Mouse (Mus musculus) liver, embryonic 15.5 days (tissue): ENCODE results near the gene Krt14. TPM values are rescaled to one million over a fixed set of nuclear protein-coding genes. Genes with fewer than 3 reads are reported as not detected.
"Not testable (repeated sequence)": the region's sequence is repeated elsewhere in the genome, so short reads cannot be mapped to it uniquely, and the experiment has no call there.

ENCODE experiments used
- ATAC-seq: fragments of 200-750 bp; cut with Nextera tagmentation; 2 replicates; pipeline ENCODE4 v1.8.0; 2017; ENCODE audit warnings: moderate number of reproducible peaks, mild to moderate bottlenecking, moderate library complexity; ENCODE audit not compliant: insufficient read depth
- H3K27ac ChIP-seq: fragments of 300-500 bp; sonication (generic); replicated peaks from 2 replicates; pipeline ENCODE4 v1.5.1; 2015; ENCODE audit warnings: mild to moderate bottlenecking, inconsistent platforms
- H3K27me3 ChIP-seq: fragments of 300-500 bp; sonication (generic); 2 replicates; pipeline ENCODE4 v1.6.1; 2015; ENCODE audit warnings: mild to moderate bottlenecking, inconsistent platforms
- H3K36me3 ChIP-seq: fragments of 300-500 bp; sonication (generic); replicated peaks from 2 replicates; pipeline ENCODE4 v1.6.1; 2015; ENCODE audit warnings: moderate library complexity, mild to moderate bottlenecking, inconsistent platforms
- H3K4me1 ChIP-seq: fragments of 300-500 bp; sonication (generic); replicated peaks from 2 replicates; pipeline ENCODE4 v1.6.1; 2015; ENCODE audit warnings: inconsistent platforms
- H3K4me2 ChIP-seq: fragments of 300-500 bp; sonication (generic); 2 replicates; pipeline ENCODE4 v1.6.1; 2015; ENCODE audit warnings: moderate library complexity, mild to moderate bottlenecking, inconsistent platforms
- H3K4me3 ChIP-seq: fragments of 300-500 bp; sonication (generic); replicated peaks from 2 replicates; pipeline ENCODE4 v1.5.1; 2015; ENCODE audit warnings: mild to moderate bottlenecking, inconsistent platforms
- H3K9ac ChIP-seq: fragments of 300-500 bp; sonication (generic); 2 replicates; pipeline ENCODE4 v1.6.1; 2015; ENCODE audit warnings: moderate library complexity, mild to moderate bottlenecking, inconsistent platforms
- H3K9me3 ChIP-seq: fragments of 300-500 bp; sonication (generic); replicated peaks from 2 replicates; pipeline ENCODE4 v1.6.1; 2016; ENCODE audit warnings: inconsistent platforms
- WGBS: fragments of 180-500 bp; shearing (Covaris S2); methylation state at CpG from one replicate; pipeline ENCODE4 v1.1.7; 2015; ENCODE audit warnings: mixed read lengths; ENCODE audit not compliant: insufficient replicate concordance; 5-methylcytosine and 5-hydroxymethylcytosine counted together
- polyA plus RNA-seq: library from polyadenylated mRNA; unstranded; fragments of >200 nt; fragmentation: Nextera tagmentation; extraction: Ambion mirVana; gene quantifications from 2 replicates; pipeline ENCODE4 v1.2.1, GENCODE M21; 2015

Krt14 gene
- polyA plus RNA-seq: 0.50 and 0.76 TPM in 2 replicates

DNA sequence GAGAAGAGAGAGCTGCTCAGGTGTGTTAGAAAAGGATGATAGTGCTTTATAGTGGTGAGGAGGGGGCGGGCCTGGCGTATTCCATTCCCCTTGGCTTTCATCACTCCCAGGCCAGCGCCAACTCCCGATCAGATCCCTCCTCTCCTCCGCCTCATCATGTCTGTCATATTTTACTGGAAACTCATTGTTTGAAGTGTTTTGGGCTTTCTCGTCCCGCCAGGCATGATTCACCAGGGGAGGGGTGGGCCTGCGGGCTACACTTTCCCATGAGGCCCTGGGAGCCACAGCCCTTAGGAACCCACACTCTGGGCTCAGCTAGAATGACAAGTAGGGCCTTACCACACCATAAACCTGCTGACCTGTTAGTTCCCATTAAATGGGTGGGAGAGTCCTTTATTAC lies at the start of gene Krt14:
Gene Krt14, minus strand, starts transcription at position 51 of the 400 bp plus-strand sequence.
- Histone ChIP-seq H3K4me3 (no peak within 1 kb of the TSS), H3K9me3 (no peaks in the 10 kb centered on the region), H3K4me1 (no peaks in the 10 kb centered on the region), H3K27ac (no peak within 1 kb of the TSS), H3K4me2 (no peak within 1 kb of the TSS), H3K36me3 (no peaks in the 10 kb centered on the region), H3K27me3 (no peaks in the 10 kb centered on the region), H3K9ac (no peak within 1 kb of the TSS)
- no peak for ATAC-seq
- WGBS: 79% methylated on average over 8 of the region's 8 CpGs

DNA sequence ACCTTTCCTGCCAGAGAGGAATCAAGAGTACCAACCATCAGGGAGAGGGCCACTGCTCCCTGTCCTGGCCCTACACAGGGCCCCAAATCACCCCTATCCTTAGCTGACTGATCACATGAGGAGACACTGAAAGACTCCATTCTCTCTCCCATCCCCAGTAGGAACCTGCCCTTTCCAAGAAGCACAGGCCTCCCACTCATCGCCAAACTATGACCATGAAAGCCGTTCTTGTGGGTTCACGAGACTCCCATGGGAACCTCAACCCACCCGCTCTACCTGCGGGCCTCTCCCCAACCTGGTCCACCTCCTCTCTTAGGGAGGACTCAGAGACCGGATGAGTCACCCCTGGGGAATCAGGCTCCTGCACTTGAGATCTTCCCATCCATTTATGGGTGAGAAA lies 48.2 kb upstream of the Krt14 start:
- no peak overlapping the region for H3K9ac ChIP-seq
- no peak for ATAC-seq
- no peak overlapping the region for H3K4me3 ChIP-seq
- no peak overlapping the region for H3K27ac ChIP-seq
- no peak overlapping the region for H3K4me2 ChIP-seq
- no peaks in the 10 kb centered on the region for H3K36me3 ChIP-seq
- WGBS: 73% methylated on average over 6 of the region's 6 CpGs
- H3K4me1 ChIP-seq: no peaks in the 10 kb centered on the region
- H3K27me3 ChIP-seq: no peaks in the 10 kb centered on the region
- H3K9me3 ChIP-seq: no peaks in the 10 kb centered on the region

DNA sequence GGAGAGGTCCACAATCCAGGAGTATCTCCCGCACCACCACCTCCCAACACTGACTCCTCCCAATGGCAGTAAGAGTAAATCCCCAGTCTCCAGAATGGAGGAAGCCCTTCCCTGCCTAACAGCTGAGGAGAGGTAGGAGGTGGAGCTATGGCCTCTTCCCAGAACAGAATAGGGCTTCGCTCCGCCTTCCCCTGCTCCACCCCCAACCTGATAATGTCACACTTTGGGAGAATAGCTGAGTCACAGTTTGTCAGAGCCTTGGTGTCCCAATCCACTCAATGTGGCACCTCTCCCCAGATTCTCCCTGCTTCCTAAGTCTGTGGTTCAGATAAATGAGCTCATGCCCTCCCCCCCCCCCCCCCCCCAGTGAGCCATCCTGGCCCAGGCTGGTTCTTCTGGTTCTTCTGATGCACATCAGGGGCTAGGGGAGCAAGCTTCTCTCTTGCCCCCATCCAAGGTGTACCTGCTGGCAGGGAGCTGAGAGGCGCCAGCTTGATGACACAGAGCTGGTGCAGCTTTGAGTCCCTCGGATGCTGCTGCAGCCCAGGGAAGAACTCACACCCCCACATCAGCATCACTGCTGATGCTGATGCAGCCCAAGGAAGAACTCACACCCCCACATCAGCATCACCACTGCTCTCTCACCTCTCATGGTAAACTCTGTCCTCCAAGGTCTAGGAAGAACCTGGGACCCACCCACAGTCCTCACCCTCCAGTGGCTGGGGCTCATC lies 47.2 kb upstream of the Krt14 start:
- no peaks in the 10 kb centered on the region for H3K9me3 ChIP-seq
- no peaks in the 10 kb centered on the region for H3K36me3 ChIP-seq
- no peak for ATAC-seq
- no peaks in the 10 kb centered on the region for H3K27me3 ChIP-seq
- no peak overlapping the region for H3K27ac ChIP-seq
- H3K4me2 ChIP-seq: no peak overlapping the region
- H3K4me1 ChIP-seq: no peaks in the 10 kb centered on the region
- no peak overlapping the region for H3K9ac ChIP-seq
- no peak overlapping the region for H3K4me3 ChIP-seq
- WGBS: 43% methylated on average over 5 of the region's 5 CpGs

DNA sequence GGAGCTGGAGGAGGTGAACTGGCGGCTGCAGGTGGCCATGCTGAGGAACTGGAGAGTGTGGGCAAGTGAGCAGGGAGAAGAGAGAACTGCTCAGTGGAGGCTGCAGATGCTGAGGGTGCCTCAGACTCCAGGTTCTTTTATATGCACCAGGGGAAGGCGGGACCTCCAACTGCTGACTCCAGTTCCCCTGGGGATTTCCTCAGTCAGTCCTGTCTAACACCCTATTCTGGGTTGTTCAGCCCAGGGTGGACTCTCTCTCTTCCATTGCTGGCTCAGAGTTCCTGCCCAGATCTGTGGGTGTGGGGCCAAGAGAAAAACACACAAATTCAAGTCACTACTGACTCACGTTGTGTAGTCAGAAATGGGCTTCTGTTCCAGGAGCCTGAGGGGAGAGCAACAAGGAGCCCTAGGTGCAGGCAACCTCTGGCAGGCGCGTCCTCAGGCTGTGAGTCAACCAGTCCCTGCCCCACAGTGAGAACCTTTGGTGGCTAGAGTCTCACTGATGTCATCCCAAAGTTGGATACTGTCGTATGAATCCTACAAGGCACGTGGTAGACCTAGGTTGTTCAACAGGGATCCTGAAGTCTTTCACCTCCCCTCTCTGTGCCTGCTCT lies 41.6 kb upstream of the Krt14 start, which contains the start of gene Krt16:
Gene Krt16, minus strand, starts transcription at position 51 of the 614 bp plus-strand sequence.
- Histone ChIP-seq H3K4me1 (no peaks in the 10 kb centered on the region), H3K9me3 (no peaks in the 10 kb centered on the region), H3K9ac (no peak within 1 kb of the TSS), H3K27me3 (no peaks in the 10 kb centered on the region), H3K27ac (no peak within 1 kb of the TSS), H3K4me3 (no peak within 1 kb of the TSS), H3K36me3 (no peaks in the 10 kb centered on the region), H3K4me2 (no peak within 1 kb of the TSS)
- ATAC-seq: no peak
- 59% methylated on average over 7 of the region's 7 CpGs for WGBS

DNA sequence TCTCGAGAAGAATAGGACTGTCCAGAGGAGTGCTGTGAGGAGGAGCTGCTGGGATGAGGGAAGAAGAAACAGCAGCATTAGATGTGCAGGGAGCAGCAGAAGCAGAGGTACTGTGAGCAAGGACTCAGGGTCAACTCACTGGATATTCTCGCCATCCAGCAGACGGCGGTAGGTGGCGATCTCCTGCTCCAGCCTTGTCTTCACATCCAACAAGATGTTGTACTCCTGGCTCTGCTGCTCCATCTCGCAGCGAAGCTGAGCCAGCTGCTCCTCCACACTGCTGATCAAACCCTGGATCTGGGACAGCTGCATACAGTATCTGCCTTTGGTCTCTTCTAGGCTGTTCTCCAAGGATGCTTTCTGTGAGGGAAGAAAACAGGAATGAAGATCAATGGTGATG lies 39.1 kb upstream of the Krt14 start:
- H3K9ac ChIP-seq, H3K36me3 ChIP-seq, H3K27me3 ChIP-seq, H3K9me3 ChIP-seq, H3K27ac ChIP-seq, H3K4me1 ChIP-seq, ATAC-seq, H3K4me3 ChIP-seq, H3K4me2 ChIP-seq: not testable (repeated sequence)
- WGBS: 60% methylated on average over 7 of the region's 7 CpGs

DNA sequence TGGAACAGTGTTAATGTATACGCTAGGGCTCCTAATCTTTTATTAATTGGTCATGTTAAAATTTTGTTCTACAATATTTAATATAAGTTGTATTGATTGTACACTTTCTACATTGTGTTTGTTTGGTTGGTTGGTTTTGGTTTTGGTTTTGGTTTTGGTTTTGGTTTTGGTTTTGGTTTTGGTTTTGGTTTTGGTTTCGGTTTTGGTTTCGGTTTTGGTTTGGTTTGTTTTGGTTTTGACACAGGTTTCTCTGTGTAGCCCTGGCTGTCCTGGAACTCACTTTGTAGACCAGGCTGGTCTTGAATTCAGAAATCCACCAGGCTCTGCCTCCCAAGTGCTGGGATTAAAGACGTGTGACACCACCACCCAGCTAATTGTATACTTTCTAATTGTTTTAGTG lies 32.9 kb upstream of the Krt14 start:
- not testable (repeated sequence) for H3K4me3 ChIP-seq, ATAC-seq, H3K4me2 ChIP-seq, H3K36me3 ChIP-seq, H3K27ac ChIP-seq, H3K9ac ChIP-seq, H3K9me3 ChIP-seq, H3K4me1 ChIP-seq, H3K27me3 ChIP-seq
- 77% methylated on average over 4 of the region's 4 CpGs for WGBS

DNA sequence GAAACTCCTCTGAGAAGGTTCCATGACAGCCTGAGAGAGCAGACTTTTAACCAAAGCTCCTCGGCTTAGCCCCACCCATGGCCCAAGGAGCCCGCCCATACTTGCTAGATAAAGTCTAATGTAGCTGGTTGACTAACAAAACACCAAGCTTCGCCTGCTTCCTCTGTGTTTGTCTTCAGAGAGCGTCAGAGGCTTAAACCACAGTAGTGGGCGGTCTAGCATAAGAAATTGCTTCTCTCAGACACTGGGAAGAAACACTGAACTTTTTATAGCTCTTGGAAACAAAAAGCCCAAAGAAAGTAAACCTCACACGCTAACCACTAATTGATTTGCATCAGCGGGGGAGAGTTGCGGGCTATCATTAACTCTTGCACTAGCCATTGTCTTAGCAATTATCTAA lies 14.4 kb upstream of the Krt14 start:
- H3K9ac ChIP-seq: no peak overlapping the region
- WGBS: 47% methylated on average over 8 of the region's 8 CpGs
- H3K4me3 ChIP-seq: no peak overlapping the region
- no peaks in the 10 kb centered on the region for H3K4me1 ChIP-seq
- H3K9me3 ChIP-seq: no peaks in the 10 kb centered on the region
- H3K27ac ChIP-seq: no peak overlapping the region
- no peak overlapping the region for H3K4me2 ChIP-seq
- H3K27me3 ChIP-seq: no peaks in the 10 kb centered on the region
- no peak for ATAC-seq
- H3K36me3 ChIP-seq: no peaks in the 10 kb centered on the region

DNA sequence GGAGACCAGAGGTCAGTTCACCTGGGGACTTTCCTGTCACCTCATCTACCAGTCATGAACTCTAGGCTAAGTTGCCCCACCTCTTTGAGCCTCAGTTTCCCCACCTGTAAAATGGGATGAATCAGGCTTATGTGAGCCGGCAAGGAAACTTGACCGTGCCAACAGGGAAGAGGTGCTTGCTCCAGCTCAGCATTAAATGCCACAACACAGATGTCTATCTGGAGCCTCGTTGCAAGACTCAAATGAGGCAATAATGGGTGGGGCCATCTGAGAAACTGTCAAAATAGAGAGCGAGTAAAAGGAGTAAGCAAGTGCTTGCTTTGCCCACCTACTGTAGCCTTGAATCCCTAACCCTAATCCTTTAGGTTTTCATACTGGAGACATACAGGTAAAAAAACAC lies 12.0 kb upstream of the Krt14 start:
- H3K9me3 ChIP-seq: no peaks in the 10 kb centered on the region
- H3K36me3 ChIP-seq: no peaks in the 10 kb centered on the region
- 58% methylated on average over 4 of the region's 4 CpGs for WGBS
- H3K27me3 ChIP-seq: no peaks in the 10 kb centered on the region
- H3K4me3 ChIP-seq: no peak overlapping the region
- no peak overlapping the region for H3K9ac ChIP-seq
- no peaks in the 10 kb centered on the region for H3K4me1 ChIP-seq
- no peak overlapping the region for H3K27ac ChIP-seq
- ATAC-seq: no peak
- no peak overlapping the region for H3K4me2 ChIP-seq

- no peak overlapping the region for H3K4me2 ChIP-seq
- H3K9me3 ChIP-seq: no peaks in the 10 kb centered on the region
- no peaks in the 10 kb centered on the region for H3K27me3 ChIP-seq
- WGBS: 23% methylated on average over 6 of the region's 6 CpGs
- H3K4me1 ChIP-seq: no peaks in the 10 kb centered on the region
- no peaks in the 10 kb centered on the region for H3K36me3 ChIP-seq
- no peak overlapping the region for H3K4me3 ChIP-seq
- ATAC-seq: no peak
- H3K27ac ChIP-seq: no peak overlapping the region
- no peak overlapping the region for H3K9ac ChIP-seq
Measured at GRCm38 (mm10) chr11:100208542-100208941, 1.2 kb upstream of the Krt14 start.

DNA sequence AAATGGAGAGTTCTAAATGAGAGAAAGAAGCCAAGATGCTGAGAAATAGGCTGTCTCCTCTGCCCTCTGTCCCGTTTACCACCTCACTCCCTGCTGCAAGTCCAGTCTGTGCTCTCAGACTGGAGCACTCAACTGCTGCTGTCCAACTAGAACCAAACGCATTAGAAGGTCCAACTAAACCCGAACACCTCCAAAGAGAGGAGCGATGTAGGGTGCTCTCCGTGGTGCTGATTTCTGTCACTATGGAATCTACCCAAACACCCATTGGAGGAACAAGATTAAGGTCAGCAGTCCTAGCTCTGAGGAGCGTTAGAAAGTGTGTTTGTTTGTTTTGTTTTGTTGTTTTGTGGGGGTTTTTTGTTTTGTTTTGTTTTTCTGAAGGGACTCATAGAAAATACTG lies 3.9 kb downstream of the Krt14 start:
- Histone ChIP-seq H3K27ac (no peak overlapping the region), H3K4me1 (no peaks in the 10 kb centered on the region), H3K4me2 (no peak overlapping the region), H3K27me3 (no peaks in the 10 kb centered on the region), H3K9ac (no peak overlapping the region), H3K36me3 (no peaks in the 10 kb centered on the region), H3K9me3 (no peaks in the 10 kb centered on the region), H3K4me3 (no peak overlapping the region)
- no peak for ATAC-seq
- WGBS: 17% methylated on average over 6 of the region's 6 CpGs

- Histone ChIP-seq H3K4me3 (no peak overlapping the region), H3K9me3 (no peaks in the 10 kb centered on the region), H3K27me3 (no peaks in the 10 kb centered on the region), H3K9ac (no peak overlapping the region), H3K4me2 (no peak overlapping the region), H3K36me3 (no peaks in the 10 kb centered on the region), H3K4me1 (no peaks in the 10 kb centered on the region), H3K27ac (no peak overlapping the region)
- WGBS: 54% methylated on average over 4 of the region's 4 CpGs
- ATAC-seq: no peak
Measured at GRCm38 (mm10) chr11:100202906-100203305, 4.4 kb downstream of the Krt14 start.
